Mouse (Mus musculus): Measurements from ENCODE around the gene Tnnc1.

DNA sequence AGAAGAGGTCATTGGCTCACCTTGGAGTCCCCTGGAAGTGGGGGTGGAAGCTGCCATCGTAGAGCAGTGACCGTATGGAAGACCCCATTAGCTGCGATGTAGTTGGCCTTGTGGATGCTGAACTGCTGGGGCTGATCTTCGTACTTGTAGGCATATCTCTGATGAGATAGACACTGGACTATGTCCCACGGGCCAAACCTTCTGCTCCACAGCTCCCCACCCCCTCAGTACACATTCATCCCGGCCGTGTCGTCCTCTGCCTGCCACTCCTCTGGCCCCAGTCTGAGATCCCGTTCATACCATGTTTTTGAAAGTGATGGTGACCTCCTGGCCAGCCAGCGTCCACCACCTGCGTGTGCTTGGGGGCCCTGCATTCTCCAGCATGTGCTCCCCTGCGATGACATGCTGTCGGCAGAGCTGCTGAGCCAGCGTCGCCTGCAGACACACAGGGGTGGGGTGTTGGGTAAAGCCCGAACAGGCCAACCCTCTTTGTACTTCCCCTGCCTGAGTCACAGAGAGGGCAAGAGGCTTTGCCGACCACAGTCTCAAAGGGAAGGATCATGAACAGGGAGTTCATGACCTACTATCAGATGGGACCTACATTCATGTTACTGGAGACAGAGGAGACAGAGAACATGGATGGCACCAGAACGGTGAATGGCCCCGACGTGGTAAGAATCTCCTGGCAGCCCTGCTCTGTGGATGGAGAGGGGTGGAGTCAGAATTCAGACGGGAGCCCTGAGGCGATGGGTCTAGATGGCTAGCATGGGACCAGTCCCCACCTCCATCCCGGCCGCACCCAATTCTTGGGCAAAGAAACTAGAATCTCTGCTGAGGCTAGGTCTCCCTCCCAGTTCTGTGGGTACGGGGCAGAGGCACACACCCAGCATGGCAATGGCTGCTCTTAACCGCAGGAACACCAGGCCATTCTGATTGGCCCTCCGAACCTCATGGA, 47.6 kb upstream of the Tnnc1 start:
- TF ChIP-seq POLR2A (IDR thresholded peaks at IDR 0.05; ENCODE audit: insufficient read depth, low read length) = no peak
- TF ChIP-seq CTCF (IDR thresholded peaks at IDR 0.05; ENCODE audit: low read depth, low read length) = no peak
- no peak for TF ChIP-seq EP300 (IDR thresholded peaks at IDR 0.05; ENCODE audit: insufficient read depth, low read depth, low read length)

Data from ES-Bruce4 (cell line).